Mouse (Mus musculus): ENCODE data around the gene Txn2.

GRCm38 (mm10) chr15:77915287-77915686 lies 13.5 kb downstream of the Txn2 start:
- TF ChIP-seq CTCF (IDR thresholded peaks at IDR 0.05; ENCODE audit: low read depth, low read length) (no peak), GATA1 (IDR thresholded peaks at IDR 0.05; ENCODE audit: borderline replicate concordance, low read length) (no peak), POLR2AphosphoS5 (IDR thresholded peaks at IDR 0.05; ENCODE audit: insufficient replicate concordance, low read depth, low read length) (no peak), GATA2 (IDR thresholded peaks at IDR 0.05; ENCODE audit: borderline replicate concordance, low read depth, low read length) (no peak), TAL1 (conservative IDR thresholded peaks at IDR 0.05; ENCODE audit: low read depth, low read length) (no peak)
